Mouse (Mus musculus): ENCODE measurements around the gene Mybphl.

GRCm38 (mm10) chr3:108408517-108409008 is 43.9 kb downstream of the Mybphl start:
- TF ChIP-seq CTCF (IDR thresholded peaks at IDR 0.05; ENCODE audit: low read depth, low read length) = no peak
- no peak for TF ChIP-seq EP300 (IDR thresholded peaks at IDR 0.05; ENCODE audit: insufficient read depth, low read depth, low read length)
